Mouse (Mus musculus) neural tube, embryonic 12.5 days (tissue): ENCODE measurements around the gene Spem1. TPM values are rescaled to one million over a fixed set of nuclear protein-coding genes. Genes with fewer than 3 reads are reported as not detected.

Source experiments
- ATAC-seq: fragments of 200-750 bp; cut with Nextera tagmentation; 2 replicates; pipeline ENCODE4 v1.8.0; 2017; ENCODE audit warnings: low read depth, mild to moderate bottlenecking, moderate TSS enrichment, moderate library complexity; ENCODE audit not compliant: low FRiP score
- H3K27ac ChIP-seq: fragments of 300-500 bp; sonication (generic); 2 replicates; pipeline ENCODE4 v1.5.1; 2016
- H3K27me3 ChIP-seq: fragments of 300-500 bp; sonication (generic); replicated peaks from 2 replicates; pipeline ENCODE4 v1.6.1; 2016; ENCODE audit warnings: mild to moderate bottlenecking
- H3K36me3 ChIP-seq: fragments of 300-500 bp; sonication (generic); 2 replicates; pipeline ENCODE4 v1.6.1; 2016; ENCODE audit warnings: mild to moderate bottlenecking
- H3K4me1 ChIP-seq: fragments of 300-500 bp; sonication (generic); 2 replicates; pipeline ENCODE4 v1.6.1; 2016
- H3K4me2 ChIP-seq: fragments of 300-500 bp; sonication (generic); replicated peaks from 2 replicates; pipeline ENCODE4 v1.6.1; 2016; ENCODE audit warnings: mild to moderate bottlenecking
- H3K4me3 ChIP-seq: fragments of 300-500 bp; sonication (generic); 2 replicates; pipeline ENCODE4 v1.5.1; 2016
- H3K9ac ChIP-seq: fragments of 300-500 bp; sonication (generic); 2 replicates; pipeline ENCODE4 v1.6.1; 2016; ENCODE audit warnings: mild to moderate bottlenecking
- H3K9me3 ChIP-seq: fragments of 300-500 bp; sonication (generic); 2 replicates; pipeline ENCODE4 v1.6.1; 2016; ENCODE audit warnings: mild to moderate bottlenecking
- WGBS: fragments of 180-500 bp; shearing (Covaris S2); methylation state at CpG from one replicate; pipeline ENCODE4 v1.1.7; 2016; 5-methylcytosine and 5-hydroxymethylcytosine counted together
- polyA plus RNA-seq: library from polyadenylated mRNA; unstranded; fragments of >200 nt; fragmentation: Nextera tagmentation; extraction: Ambion mirVana; gene quantifications from 2 replicates; pipeline ENCODE4 v1.2.1, GENCODE M21; 2016

The Spem1 gene
- polyA plus RNA-seq, 1 experiment from 2014 or later: not detected

DNA sequence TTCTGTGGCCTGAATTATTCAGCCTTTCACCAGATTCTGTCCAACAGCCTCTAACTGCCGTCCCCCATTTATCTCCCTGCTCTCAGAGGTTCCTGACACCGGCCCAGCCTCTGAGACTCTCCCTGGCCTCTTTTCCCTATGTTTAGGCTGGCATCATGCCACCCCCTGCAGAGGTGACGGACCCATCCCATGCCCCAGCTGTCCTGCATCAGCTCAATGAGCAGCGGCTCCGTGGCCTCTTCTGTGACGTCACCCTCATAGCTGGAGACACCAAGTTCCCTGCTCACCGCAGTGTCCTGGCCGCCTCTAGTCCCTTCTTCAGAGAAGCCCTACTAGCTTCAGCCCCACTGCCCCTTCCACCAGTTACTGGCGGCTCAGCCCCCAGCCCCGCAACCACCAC, 46.3 kb downstream of the Spem1 start:
- WGBS: 66% methylated on average over 10 of the region's 10 CpGs

DNA sequence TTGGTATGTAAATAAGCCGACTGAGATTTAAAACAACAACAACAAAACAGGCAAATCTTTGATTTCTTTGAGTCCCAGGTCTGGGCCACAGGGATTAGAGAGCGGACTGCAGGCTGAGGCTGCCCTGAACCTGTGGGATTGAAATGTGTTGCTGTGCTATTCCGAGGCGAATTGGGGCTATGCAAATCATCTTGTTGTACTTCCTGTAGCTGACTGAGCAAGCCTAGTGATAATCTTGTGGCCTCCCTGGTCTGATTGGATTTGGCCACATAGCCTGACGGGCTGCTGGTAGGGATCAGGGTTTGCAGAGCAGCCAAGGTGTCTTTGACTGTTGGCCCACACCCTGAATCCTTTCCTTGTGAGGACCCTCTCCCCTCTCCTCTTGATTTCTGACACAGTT, 47.0 kb downstream of the Spem1 start:
- no peak overlapping the region for H3K4me2 ChIP-seq
- H3K4me3 ChIP-seq: no peak overlapping the region
- H3K27ac ChIP-seq: no peak overlapping the region
- H3K9me3 ChIP-seq: no peaks in the 10 kb centered on the region
- peaks cover 16% of the 10 kb centered on the region for H3K27me3 ChIP-seq
- no peak overlapping the region for H3K9ac ChIP-seq
- no peak for ATAC-seq
- 62% methylated on average over 5 of the region's 5 CpGs for WGBS
- H3K4me1 ChIP-seq: peaks cover 6% of the 10 kb centered on the region
- H3K36me3 ChIP-seq: peaks cover 9% of the 10 kb centered on the region

More for the DNA sequence above, 46.3 kb downstream of the Spem1 start:
- Histone ChIP-seq H3K9ac (no peak overlapping the region), H3K4me2 (no peak overlapping the region), H3K27me3 (peaks cover 16% of the 10 kb centered on the region), H3K36me3 (peaks cover 9% of the 10 kb centered on the region), H3K4me1 (peaks cover 6% of the 10 kb centered on the region), H3K9me3 (no peaks in the 10 kb centered on the region), H3K27ac (no peak overlapping the region), H3K4me3 (no peak overlapping the region)
- no peak for ATAC-seq

Other genes starting within 250 kb of the Spem1 start
- 32.2 and 32.4 TPM in 2 replicates for gene Wrap53, start 241.9 kb downstream of the Spem1 start, polyA plus RNA-seq
- gene Trp53, start 241.8 kb downstream of the Spem1 start, polyA plus RNA-seq: 116 and 120 TPM in 2 replicates
- gene Atp1b2, start 216.2 kb downstream of the Spem1 start, polyA plus RNA-seq: 8.4 and 10.8 TPM in 2 replicates
- gene Shbg, start 204.3 kb downstream of the Spem1 start, polyA plus RNA-seq: not detected in 2 replicates
- gene Sat2, start 200.2 kb downstream of the Spem1 start, polyA plus RNA-seq: 22.0 and 23.3 TPM in 2 replicates
- 55.8 and 71.5 TPM in 2 replicates for gene Fxr2, start 189.2 kb downstream of the Spem1 start, polyA plus RNA-seq
- 0.30 TPM in 1 of 2 replicates, not detected in the other for gene Sox15, start 166.9 kb downstream of the Spem1 start, polyA plus RNA-seq
- gene Mpdu1, start 159.5 kb downstream of the Spem1 start, polyA plus RNA-seq: 81.4 and 82.6 TPM in 2 replicates
- 7.7 and 8.0 TPM in 2 replicates for gene Cd68, start 156.0 kb downstream of the Spem1 start, polyA plus RNA-seq
- 598 and 684 TPM in 2 replicates for gene Eif4a1, start 149.8 kb downstream of the Spem1 start, polyA plus RNA-seq
- gene Senp3, start 140.1 kb downstream of the Spem1 start, polyA plus RNA-seq: 97.8 and 115 TPM in 2 replicates
- 0.20 TPM in 1 of 2 replicates, not detected in the other for gene Tnfsf13, start 136.4 kb downstream of the Spem1 start, polyA plus RNA-seq
- 1.9 and 2.7 TPM in 2 replicates for gene Tnfsf12, start 126.3 kb downstream of the Spem1 start, polyA plus RNA-seq
- gene Tnfsfm13, start 126.1 kb downstream of the Spem1 start, polyA plus RNA-seq: 1.4 TPM in 2 replicates
- 28.5 and 31.2 TPM in 2 replicates for gene Polr2a, start 63.5 kb downstream of the Spem1 start, polyA plus RNA-seq
- gene Slc35g3, start 60.2 kb downstream of the Spem1 start, polyA plus RNA-seq: not detected in 2 replicates
- 2.3 and 2.4 TPM in 2 replicates for gene Zbtb4, start 56.3 kb downstream of the Spem1 start, polyA plus RNA-seq
- gene Chrnb1, start 26.2 kb downstream of the Spem1 start, polyA plus RNA-seq: 5.3 and 5.8 TPM in 2 replicates
- gene Fgf11, start 20.3 kb downstream of the Spem1 start, polyA plus RNA-seq: 4.1 and 5.6 TPM in 2 replicates
- gene Tmem102, start 16.6 kb downstream of the Spem1 start, polyA plus RNA-seq: 1.1 and 1.7 TPM in 2 replicates
- not detected in 2 replicates for gene Gm39566, start 6.9 kb downstream of the Spem1 start, polyA plus RNA-seq
- not detected in 2 replicates for gene Spem2, start 3.7 kb downstream of the Spem1 start, polyA plus RNA-seq
- gene Nlgn2, start 15.6 kb upstream of the Spem1 start, polyA plus RNA-seq: 14.1 and 16.6 TPM in 2 replicates
- gene Tmem256, start 16.3 kb upstream of the Spem1 start, polyA plus RNA-seq: 325 and 328 TPM in 2 replicates
- gene Plscr3, start 24.2 kb upstream of the Spem1 start, polyA plus RNA-seq: 64.4 and 69.9 TPM in 2 replicates
- 0.22 and 0.30 TPM in 2 replicates for gene Tnk1, start 36.5 kb upstream of the Spem1 start, polyA plus RNA-seq
- not detected in 2 replicates for gene Tmem95, start 55.8 kb upstream of the Spem1 start, polyA plus RNA-seq
- 3.1 TPM in 2 replicates for gene Kctd11, start 59.2 kb upstream of the Spem1 start, polyA plus RNA-seq
- gene Acap1, start 73.4 kb upstream of the Spem1 start, polyA plus RNA-seq: 0.54 and 0.90 TPM in 2 replicates
- 17.7 and 18.1 TPM in 2 replicates for gene 2810408A11Rik, start 78.8 kb upstream of the Spem1 start, polyA plus RNA-seq
- gene Neurl4, start 78.9 kb upstream of the Spem1 start, polyA plus RNA-seq: 19.8 and 20.4 TPM in 2 replicates
- 82.4 and 92.0 TPM in 2 replicates for gene Gps2, start 91.7 kb upstream of the Spem1 start, polyA plus RNA-seq
- 1,451 and 1,549 TPM in 2 replicates for gene Eif5a, start 99.8 kb upstream of the Spem1 start, polyA plus RNA-seq
- gene Ybx2, start 113.6 kb upstream of the Spem1 start, polyA plus RNA-seq: 5.5 and 6.0 TPM in 2 replicates
- gene Slc2a4, start 126.0 kb upstream of the Spem1 start, polyA plus RNA-seq: 12.3 and 12.4 TPM in 2 replicates
- 2.1 and 3.2 TPM in 2 replicates for gene Cldn7, start 142.6 kb upstream of the Spem1 start, polyA plus RNA-seq
- gene Ctdnep1, start 159.0 kb upstream of the Spem1 start, polyA plus RNA-seq: 23.0 and 24.3 TPM in 2 replicates
- gene Elp5, start 160.3 kb upstream of the Spem1 start, polyA plus RNA-seq: 129 and 131 TPM in 2 replicates
- 577 and 592 TPM in 2 replicates for gene Gabarap, start 169.0 kb upstream of the Spem1 start, polyA plus RNA-seq
- 89.4 and 92.5 TPM in 2 replicates for gene Phf23, start 173.6 kb upstream of the Spem1 start, polyA plus RNA-seq
- gene Dvl2, start 178.4 kb upstream of the Spem1 start, polyA plus RNA-seq: 39.0 and 40.7 TPM in 2 replicates
- gene Acadvl, start 193.2 kb upstream of the Spem1 start, polyA plus RNA-seq: 59.1 and 63.7 TPM in 2 replicates
- 23.6 and 25.5 TPM in 2 replicates for gene Dlg4, start 194.8 kb upstream of the Spem1 start, polyA plus RNA-seq
- 0.68 and 1.1 TPM in 2 replicates for gene Asgr1, start 231.9 kb upstream of the Spem1 start, polyA plus RNA-seq